ENCODE assay signal across 8 mouse cellular contexts in the genomic region with DNA sequence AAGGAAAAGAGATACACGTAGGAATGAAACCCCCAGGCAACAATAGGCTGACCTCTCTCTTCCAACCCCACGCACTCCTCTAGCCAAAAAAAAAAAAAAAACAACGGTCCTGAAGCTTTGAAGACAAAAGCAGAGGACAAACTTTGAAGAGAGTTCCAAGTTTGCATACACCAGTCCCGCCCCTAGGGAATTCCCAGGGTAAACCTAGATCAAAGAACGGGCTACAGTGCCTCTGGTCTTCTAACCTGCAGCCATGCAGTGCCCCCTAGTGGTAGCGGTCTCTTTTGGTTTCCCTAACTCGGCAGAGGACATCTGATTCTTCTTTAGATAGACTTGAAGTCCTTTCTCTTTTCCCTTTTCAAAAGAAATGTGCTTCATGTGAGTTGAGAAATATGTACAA. TPM values are rescaled to one million over a fixed set of nuclear protein-coding genes. Genes with fewer than 3 reads are reported as not detected.
DNase-seq lines count a peak whose midpoint lies in the region; ATAC-seq lines count a peak whose summit lies in the region.

No protein-coding gene starts in this region.

- ATAC-seq in common myeloid progenitor, adult 5-6 weeks (replicated peaks; ENCODE audit: low read depth, poor library complexity, severe bottlenecking) = peak; percentile 91
- peak; percentile 74; the same call in 1 of the 2 replicates for ATAC-seq in intestine, embryonic 14.5 days (replicated peaks; ENCODE audit: low FRiP score, low TSS enrichment, low read depth)

- WGBS in intestine, embryonic 14.5 days = 2% methylated on average over 7 of the region's 7 CpGs

- H3K27ac ChIP-seq in intestine, embryonic 14.5 days (ENCODE audit: low read depth) = no peak overlapping the region

- H3K4me1 ChIP-seq in intestine, embryonic 14.5 days (replicated peaks; ENCODE audit: control insufficient read depth, insufficient read depth, low read length) = no peaks in the 10 kb centered on the region

- H3K9me3 ChIP-seq in intestine, embryonic 14.5 days (ENCODE audit: control insufficient read depth, low read length) = no peaks in the 10 kb centered on the region

- intact Hi-C loops in left cerebral cortex, postnatal 10 days (cut with DNase I) = loop anchor here (2.0 kb wide), 2 partner anchors 73 to 155 kb away; no protein-coding TSS in a partner anchor

- H3K4me3 ChIP-seq in intestine, embryonic 14.5 days (ENCODE audit: low read depth, low read length) = no peak overlapping the region; the same call in 1 of the 2 replicates

- no peaks in the 10 kb centered on the region for H3K36me3 ChIP-seq in intestine, embryonic 14.5 days (ENCODE audit: control insufficient read depth, insufficient read depth, low read length)

- peak overlapping the region; percentile 14; the same call in 1 of the 2 replicates for H3K4me2 ChIP-seq in intestine, embryonic 14.5 days (ENCODE audit: low read length)

- H3K27me3 ChIP-seq in intestine, embryonic 14.5 days (replicated peaks; ENCODE audit: control insufficient read depth, insufficient read depth, low read length) = no peaks in the 10 kb centered on the region

- DNase-seq in ZHBTc4 (ENCODE audit: low read depth, low spot score) = peak; percentile 96
- peak; percentile 64 for DNase-seq in gastrocnemius, postnatal 25 days
- peak; percentile 95 for DNase-seq in intestine, embryonic 14.5 days (ENCODE audit: low spot score)
- DNase-seq in left cerebral cortex, postnatal 10 days (ENCODE audit: extremely low spot score in 1 of 2, low spot score in 2 of 2) = peak; percentile 89 to 94
- DNase-seq in mesoderm, embryonic 11.5 days (ENCODE audit: low read depth, low spot score) = peak; percentile 93
- DNase-seq in right cerebral cortex, postnatal 4 days = peak; percentile 99
- peak; percentile 77 for DNase-seq in yolk sac, embryonic 10.5 days (ENCODE audit: low spot score)

- H3K9ac ChIP-seq in intestine, embryonic 14.5 days (ENCODE audit: low read length) = no peak overlapping the region

RNA-seq across cellular contexts. Expression of a gene that starts 8.8 kb away (rescaled TPM):
- total RNA-seq in common myeloid progenitor, adult 5-6 weeks (2017) = not detected in 2 replicates
- not detected for total RNA-seq in gastrocnemius, postnatal 25 days (2021)
- polyA plus RNA-seq in intestine, embryonic 14.5 days (2014; fragmentation: Nextera tagmentation; extraction: Ambion mirVana) = not detected in 2 replicates
- under 1 TPM; 0.62 to 0.89 TPM for total RNA-seq in left cerebral cortex, postnatal 10 days (2021)

RNA-seq across cellular contexts. Expression of a gene that starts 37.9 kb away (rescaled TPM):
- total RNA-seq in common myeloid progenitor, adult 5-6 weeks (2017) = 0.23 TPM in 1 of 2 replicates, not detected in the other
- total RNA-seq in gastrocnemius, postnatal 25 days (2021) = not detected
- polyA plus RNA-seq in intestine, embryonic 14.5 days (2014; fragmentation: Nextera tagmentation; extraction: Ambion mirVana) = 3.5 and 4.6 TPM in 2 replicates
- total RNA-seq in left cerebral cortex, postnatal 10 days (2021) = 1 to 10 TPM; 4.7 to 8.8 TPM

RNA-seq across cellular contexts. Expression of a gene that starts 47.0 kb away (rescaled TPM):
- total RNA-seq in common myeloid progenitor, adult 5-6 weeks (2017) = not detected in 2 replicates
- not detected for total RNA-seq in gastrocnemius, postnatal 25 days (2021)
- polyA plus RNA-seq in intestine, embryonic 14.5 days (2014; fragmentation: Nextera tagmentation; extraction: Ambion mirVana) = not detected in 2 replicates
- under 1 TPM in 1 of 2 experiments, not detected in 1; 0.08 TPM for total RNA-seq in left cerebral cortex, postnatal 10 days (2021)

RNA-seq across cellular contexts. Expression of a gene that starts 56.4 kb away (rescaled TPM):
- 157 and 173 TPM in 2 replicates for total RNA-seq in common myeloid progenitor, adult 5-6 weeks (2017)
- total RNA-seq in gastrocnemius, postnatal 25 days (2021) = 10 to 100 TPM; 96.2 to 98.9 TPM
- 160 and 174 TPM in 2 replicates for polyA plus RNA-seq in intestine, embryonic 14.5 days (2014; fragmentation: Nextera tagmentation; extraction: Ambion mirVana)
- 100 to 1,000 TPM; 126 to 127 TPM for total RNA-seq in left cerebral cortex, postnatal 10 days (2021)
